Mouse (Mus musculus) liver, adult 2 months (tissue): ENCODE measurements around the gene Gm26602.

Experiments
- CTCF ChIP-seq: fragments of 200-500 bp; IDR thresholded peaks from 2 replicates; pipeline ENCODE4 v1.5.1; 2011; ENCODE audit warnings: low read depth, low read length, control low read depth
- POLR2A ChIP-seq: fragments of 200-500 bp; IDR thresholded peaks from 2 replicates; pipeline ENCODE4 v1.6.1; 2011; ENCODE audit warnings: low read length, control low read depth; ENCODE audit not compliant: insufficient read depth; ENCODE audit errors: extremely low read depth

- no peak for TF ChIP-seq POLR2A
- no peak for TF ChIP-seq CTCF
Observed at GRCm38 (mm10) chr10:79936911-79937441, 26.3 kb downstream of the Gm26602 start.
